Mouse (Mus musculus): ENCODE data around the gene Trp53i13.

DNA sequence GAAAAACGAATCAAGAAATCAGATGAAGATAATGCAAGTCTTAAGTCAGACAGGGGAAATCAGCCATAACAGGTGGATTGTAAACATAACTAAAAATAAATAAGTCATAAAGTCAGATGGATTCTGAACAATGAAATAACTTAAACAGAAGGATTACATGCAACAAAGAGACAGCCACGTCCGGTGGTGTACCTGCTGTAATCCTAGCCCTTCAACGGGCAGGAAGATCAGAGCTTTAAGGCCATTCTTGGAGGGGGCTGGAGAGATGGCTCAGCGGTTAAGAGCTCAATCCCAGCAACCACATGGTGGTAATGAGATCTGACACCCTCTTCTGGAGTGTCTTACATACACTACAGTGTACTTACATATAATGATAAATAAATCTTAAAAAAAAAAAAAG is 4.4 kb downstream of the Trp53i13 start:
- TF ChIP-seq TAL1 (IDR thresholded peaks at IDR 0.05; ENCODE audit: low read length) (no peak), GATA1 (IDR thresholded peaks at IDR 0.05; ENCODE audit: low read length) (no peak)

All from erythroblast, embryonic 14.5 days (primary cell).